Mouse (Mus musculus) G1E (cell line): ENCODE measurements around the gene Plagl2.

Source experiments
- CTCF ChIP-seq: IDR thresholded peaks from 2 replicates; pipeline ENCODE4 v1.5.1; 2012; ENCODE audit warnings: low read depth, low read length, inconsistent platforms, mixed read lengths
- GATA1 ChIP-seq: IDR thresholded peaks from 2 replicates; pipeline ENCODE4 v1.6.1; 2012; ENCODE audit warnings: borderline replicate concordance, low read length, inconsistent platforms, mixed read lengths
- TAL1 ChIP-seq: conservative IDR thresholded peaks from 2 replicates; pipeline ENCODE4 v1.6.1; 2012; ENCODE audit warnings: low read depth, low read length, inconsistent platforms, mixed read lengths

DNA sequence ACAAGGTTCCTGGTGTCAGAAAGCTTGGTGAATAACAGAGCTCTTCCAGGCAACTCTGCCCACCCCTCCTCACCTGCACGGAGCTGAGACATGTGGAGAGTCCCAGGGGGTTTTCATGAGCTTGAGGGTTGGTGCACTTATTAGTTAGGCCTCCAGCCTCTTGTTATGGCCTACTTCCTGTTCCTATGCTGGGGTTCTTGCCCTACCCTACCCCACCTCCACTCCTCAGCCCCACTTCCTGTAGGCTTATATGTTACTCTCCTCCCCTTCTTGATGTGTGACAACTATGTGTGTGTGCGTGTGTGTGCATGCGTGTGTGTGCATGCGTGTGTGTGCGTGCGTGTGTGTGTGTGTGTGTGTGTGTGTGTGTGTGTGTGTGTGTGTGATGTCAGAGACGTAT lies 21.8 kb upstream of the Plagl2 start:
- TF ChIP-seq TAL1 (no peak), CTCF (no peak), GATA1 (no peak)
